Mouse (Mus musculus) adrenal gland, adult 8-10 months (tissue): Measurements from ENCODE around the gene Zfp607b. TPM values are rescaled to one million over a fixed set of nuclear protein-coding genes. Genes with fewer than 3 reads are reported as not detected.

Experiments used
- DNase-seq: peaks from one replicate; pipeline ENCODE4 v3.0.0; 2022
- total RNA-seq, 4 experiments: library from RNA; stranded (reverse); gene quantifications; 2 replicates each; pipeline ENCODE4 v1.2.4; 2022

The Zfp607b gene
- total RNA-seq, 4 experiments from 2014 or later, result 2.0 to 4.9 (median 2.9) TPM

DNA sequence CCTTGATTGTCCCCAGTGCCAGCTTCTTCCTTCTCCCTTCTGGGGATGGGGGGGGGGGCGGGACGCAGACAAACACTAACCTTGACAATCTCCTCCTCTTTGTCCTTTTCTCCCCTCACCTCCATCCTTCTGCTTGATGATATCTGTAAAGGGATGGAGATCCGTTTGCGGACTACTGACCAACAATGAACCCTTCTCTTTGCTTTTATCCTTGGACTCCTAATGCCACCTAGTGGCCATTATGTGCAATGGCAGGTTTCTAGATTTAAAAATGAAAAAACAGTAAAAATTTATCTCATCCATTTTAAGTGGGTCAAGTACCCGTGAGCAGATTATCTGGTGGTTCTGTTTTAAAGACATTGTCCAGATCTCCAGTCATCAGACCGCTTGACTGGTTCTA is 3.5 kb upstream of the Zfp607b start:
- DNase-seq, result no peak

DNA sequence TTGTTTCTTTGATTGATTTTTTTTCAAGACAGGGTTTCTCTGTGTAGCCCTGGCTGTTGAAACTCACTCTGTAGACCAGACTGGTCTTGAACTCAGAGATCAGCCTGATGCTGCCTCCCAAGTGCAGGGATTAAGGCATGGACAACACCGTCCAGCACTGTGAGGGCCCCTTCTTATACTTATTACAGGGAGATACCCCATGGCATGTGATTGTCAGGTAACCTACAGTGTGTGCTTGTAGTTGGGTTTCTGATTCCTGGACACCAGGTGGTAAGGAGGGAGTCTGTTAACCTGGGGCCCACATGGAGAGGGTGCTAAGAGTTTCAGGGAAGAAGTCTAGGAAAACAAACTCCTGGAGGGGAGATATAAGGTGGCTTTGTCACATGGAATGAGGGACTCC is 2.1 kb upstream of the Zfp607b start:
- DNase-seq, result no peak

DNA sequence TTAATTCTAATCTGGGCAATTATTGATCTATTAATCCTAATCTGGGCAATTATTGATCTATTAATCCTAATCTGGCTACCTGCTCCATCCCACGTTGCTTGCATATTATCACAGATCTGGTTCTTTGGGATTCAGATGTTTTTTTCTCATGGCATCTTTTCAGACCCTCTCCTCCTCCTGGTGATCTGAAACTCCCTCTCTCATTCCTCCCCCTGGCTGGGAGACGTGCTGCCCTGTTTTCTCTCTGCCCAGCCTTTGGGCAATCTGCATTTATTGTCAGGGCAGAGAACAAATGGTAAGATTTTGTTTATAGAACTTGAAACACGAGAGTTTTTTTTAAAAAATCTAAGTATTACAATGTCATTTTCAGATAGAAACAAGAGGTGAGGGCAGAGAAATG is 1.3 kb upstream of the Zfp607b start:
- no peak for DNase-seq

DNA sequence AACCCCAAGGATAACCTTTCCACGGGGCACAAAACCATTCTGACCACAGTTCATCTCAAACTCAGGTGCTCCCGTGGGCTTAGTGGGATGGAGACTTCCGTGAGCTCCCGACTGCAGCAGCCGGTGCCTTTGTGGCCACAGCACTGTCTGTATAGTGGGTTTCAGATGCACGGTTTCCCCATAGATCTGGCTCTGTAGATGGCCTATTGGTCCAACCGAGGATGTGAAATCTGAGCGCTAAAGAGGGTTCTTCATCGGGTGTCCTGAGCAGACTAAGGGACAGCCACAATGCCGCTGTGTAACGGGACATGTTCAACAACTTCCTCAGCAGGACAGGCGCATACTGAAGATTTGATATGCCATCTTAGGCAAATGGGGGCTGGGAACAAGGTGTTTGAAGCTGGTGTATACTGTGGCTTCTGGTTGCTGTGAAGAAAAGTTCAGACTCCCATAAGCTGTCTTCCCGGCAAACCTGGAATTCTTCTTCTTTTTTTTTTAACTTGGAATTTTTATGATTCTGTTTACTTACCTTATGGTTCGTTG is 823 bp upstream of the Zfp607b start:
- DNase-seq, result no peak

DNA sequence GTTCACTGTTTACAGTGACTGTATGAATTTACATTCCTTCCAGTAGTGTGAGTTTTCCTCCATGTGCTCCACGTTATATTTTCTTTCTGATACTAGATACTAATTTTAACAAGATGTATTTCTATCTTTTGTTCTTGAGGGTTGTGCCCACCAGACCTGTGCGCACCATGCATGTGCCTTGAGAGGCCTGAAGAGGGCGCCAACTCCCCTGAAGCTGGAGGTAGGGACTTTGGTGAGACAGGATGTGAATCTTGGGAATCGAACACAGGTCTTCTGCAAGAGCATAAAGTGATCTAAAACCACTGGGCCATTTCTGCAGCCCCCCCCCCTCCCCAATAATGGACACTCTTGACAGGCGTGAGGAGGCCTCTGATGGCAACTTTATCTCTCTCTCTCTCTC is 1.9 kb downstream of the Zfp607b start:
- DNase-seq, result no peak

DNA sequence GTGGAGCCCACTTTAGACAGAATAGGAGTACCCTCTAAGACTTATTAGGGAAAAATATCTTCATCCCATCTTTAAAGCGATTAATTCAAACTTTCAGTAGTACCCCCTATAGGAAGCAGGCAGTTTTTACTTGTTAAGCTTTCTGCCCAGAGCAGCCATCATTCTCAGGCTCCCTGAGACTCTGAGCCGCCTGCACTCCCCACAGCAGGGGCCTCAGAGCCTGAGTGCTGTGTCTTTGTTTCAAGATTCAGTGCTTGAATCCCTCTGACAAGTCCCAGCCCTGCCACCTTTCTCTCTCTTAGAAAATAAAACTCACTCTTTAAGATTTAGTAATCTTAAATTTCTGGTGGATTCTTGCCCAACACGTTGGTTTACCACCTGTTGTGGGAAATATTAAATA is 7.6 kb downstream of the Zfp607b start:
- no peak for DNase-seq

DNA sequence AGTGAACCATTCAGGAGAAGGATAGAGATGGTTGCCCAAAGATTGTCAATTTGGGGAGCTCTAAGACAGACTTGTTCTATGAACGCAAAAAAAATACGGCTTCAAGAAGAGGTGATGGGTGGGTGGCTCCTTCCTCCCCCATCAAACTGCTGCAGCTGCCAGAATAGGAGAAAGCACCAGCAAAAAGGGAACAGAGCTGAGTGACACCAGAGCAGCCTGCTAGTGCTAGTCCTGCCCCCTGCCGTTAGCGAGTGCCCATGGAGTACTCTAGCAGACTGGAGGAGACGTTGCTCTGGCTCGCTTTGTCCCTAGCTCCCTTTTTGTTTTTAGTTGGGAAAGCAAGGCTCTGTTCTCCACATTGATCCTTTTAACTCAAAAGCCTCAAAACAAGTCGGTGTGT is 21.3 kb downstream of the Zfp607b start:
- DNase-seq, result no peak

DNA sequence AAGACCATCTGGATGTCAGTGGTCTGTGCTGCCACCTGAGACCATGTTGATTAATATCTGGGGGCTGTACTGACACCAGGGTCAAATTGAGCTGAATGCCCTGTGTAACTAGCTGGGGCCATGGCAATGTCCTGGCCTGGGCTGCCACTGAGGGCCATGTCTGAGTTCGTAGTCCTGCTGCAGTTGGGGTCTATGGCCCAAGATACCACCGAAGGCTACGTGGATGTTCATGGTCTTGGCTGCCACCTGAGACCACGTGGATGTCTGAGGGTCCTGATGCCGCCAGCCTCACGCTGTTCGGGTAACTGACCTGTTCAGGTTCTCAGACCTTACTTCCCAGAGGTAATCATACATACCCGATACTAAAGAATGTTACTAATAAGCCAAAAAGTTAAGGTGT is 32.8 kb downstream of the Zfp607b start:
- no peak for DNase-seq

DNA sequence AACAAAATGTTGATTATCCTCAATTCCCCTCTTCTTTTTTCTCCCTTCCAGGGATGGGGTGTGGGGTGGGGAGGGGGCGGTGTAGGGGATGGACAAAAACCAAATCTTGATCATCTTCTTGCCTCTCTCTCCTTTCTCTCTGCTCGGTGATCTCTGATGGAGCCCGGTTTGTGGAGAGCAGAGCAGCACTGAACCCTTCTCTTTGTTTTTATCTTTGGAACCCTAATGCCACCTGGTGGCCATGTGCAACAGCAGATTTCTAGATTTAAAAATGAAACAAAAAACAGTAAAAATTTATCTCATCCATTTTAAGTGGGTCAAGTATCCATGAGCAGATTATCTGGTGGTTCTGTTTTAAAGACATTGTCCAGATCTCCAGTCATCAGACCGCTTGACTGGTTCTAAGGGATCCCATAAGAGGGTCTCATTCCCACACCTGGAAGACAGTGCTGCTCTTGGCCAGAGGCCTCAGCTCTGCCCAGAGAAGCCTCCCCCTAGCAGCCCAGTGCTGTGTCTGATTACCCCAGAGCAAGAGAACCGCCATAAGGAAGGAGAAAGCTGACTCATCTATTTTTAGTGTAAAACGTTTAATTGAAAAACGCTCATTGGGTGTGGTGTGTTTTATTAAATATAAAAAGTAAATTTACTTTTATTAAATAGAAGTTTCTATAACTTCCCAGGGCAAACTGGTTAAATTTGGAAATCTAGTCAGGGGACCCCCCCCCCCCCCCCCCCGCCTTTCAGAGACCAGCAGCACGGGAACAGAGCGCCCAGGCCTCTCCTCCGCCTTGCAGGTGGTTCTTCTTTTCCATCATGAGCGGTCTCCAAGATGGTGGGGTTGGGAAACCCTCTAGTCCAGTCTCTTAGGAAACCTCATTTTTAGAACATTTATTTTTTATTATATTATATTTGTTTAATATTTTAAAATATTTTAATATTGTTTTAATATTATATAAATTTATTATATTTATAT is 36.7 kb downstream of the Zfp607b start:
- DNase-seq, result peak; percentile 6

DNA sequence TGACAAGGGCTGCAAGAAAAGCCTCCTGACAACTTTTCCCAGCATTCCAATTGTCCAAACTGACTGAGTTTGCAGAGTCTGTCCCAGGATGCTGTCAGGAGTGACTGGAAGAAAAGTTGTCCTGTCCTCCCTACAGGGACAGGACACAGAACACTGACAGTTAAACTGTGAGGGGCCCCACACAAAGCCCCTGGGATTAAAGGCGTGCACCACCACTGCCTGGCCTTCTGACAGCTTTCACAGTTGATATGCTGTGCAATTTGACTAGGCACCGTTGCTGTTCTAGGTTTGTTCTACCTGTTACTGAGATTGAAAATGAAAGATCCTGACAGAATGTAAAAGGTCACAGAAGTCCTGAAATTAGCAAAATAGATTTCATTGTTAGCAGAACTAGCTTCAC is 38.3 kb downstream of the Zfp607b start:
- no peak for DNase-seq

DNA sequence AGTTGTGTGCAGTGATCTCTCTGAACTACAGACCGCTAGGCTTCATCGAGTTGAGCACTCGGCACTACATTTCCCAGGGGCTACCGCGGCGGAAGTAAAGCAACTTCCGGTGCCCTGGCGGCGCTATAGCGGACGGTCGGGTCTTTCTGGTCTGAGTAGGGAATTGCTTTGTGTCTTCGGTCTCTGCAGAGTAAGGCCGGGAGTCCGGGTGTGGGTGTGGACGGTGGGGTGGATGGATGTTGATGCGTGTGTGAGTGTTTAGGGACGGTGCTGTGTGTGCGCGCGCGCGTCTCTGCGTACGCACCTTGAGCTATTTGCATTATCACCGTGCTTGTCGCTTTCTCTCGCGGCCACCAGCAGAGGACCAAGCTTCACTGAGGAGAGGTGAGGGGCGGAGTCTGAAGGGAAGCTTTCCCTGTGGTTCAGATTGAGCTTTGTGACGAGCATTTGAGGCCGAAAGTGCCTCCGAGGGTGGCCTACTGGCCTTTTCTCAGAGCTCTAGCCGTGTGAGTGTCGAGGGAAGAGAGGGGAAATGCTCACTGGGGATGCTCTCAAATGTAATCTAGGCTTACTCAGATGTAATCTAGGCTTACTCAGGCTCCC is 42.2 kb downstream of the Zfp607b start, which contains the start of gene Zfp60:
Zfp60 (plus strand) TSS at position 109 of the 603 bp plus-strand sequence.
- DNase-seq, result peak; percentile 78

DNA sequence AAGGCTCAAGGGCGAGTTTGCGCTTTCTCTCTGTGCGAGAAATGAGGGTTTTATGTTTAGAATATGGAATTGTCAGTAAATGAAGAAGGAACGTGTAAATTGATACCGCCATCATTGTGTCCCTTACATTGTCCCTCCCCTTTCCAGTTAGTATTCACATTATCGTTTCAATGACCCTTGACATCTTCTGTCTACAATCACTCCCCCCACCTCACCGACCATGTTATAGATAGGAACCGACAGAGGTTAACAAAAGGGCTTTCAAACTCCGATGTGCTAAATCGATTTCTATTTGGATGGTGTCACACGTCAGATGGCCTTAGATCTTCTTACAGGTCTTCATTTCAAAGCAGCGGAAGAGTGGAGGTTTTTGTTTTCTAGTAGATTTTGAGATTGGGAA is 42.8 kb downstream of the Zfp607b start:
- no peak for DNase-seq

DNA sequence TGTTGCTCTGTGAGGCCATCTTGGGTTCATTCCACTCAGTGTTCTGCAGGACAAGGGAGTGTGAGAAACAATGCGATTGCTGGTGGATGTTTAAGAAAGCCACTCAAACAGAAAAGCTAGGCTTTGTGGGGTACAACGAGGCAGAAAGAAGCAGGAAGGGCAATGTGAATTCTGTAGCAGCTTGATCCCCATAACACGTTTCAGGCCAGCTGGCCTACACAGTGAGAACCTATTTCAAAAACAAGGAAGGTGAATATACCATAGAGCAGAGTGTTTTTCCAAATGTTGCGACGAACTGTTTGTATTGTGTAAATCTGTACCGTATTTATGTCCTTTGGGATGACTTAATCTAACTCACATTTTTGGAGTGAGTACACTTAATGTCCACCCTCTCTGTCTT is 43.4 kb downstream of the Zfp607b start:
- no peak for DNase-seq

DNA sequence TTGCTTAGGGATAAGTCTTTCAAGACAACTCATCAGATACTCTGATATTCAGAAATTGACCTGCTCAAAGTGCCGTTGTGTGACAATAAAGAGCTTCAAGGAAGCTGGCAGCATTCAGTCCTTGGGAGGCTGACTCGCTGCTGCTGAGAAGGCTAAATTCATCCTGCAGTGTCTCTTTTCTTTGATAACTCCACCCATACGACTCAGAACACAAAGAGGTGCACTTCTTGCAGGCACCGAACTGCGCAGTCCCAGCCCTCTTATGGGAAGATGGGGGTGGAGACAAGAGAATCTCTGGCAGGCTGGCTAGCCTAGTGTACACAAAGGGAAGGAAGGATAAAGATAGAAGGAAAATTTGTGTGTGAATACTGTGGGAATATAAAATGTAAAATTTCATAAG is 46.3 kb downstream of the Zfp607b start:
- DNase-seq, result no peak

Other genes with a start within 250 kb of the Zfp607b start
- gene Sptbn4, start 241.7 kb upstream of the Zfp607b start, total RNA-seq, result 1 to 10 TPM; 3.0 to 8.0 (median 4.9) TPM
- 10 to 100 TPM; 33.7 to 49.5 (median 44.8) TPM for gene Blvrb, start 241.4 kb upstream of the Zfp607b start, total RNA-seq
- gene Sertad3, start 215.6 kb upstream of the Zfp607b start, total RNA-seq, result 10 to 100 TPM; 12.6 to 19.4 (median 14.8) TPM
- 10 to 100 TPM; 20.2 to 37.1 (median 23.9) TPM for gene Sertad1, start 202.4 kb upstream of the Zfp607b start, total RNA-seq
- 1 to 10 TPM; 2.6 to 4.7 (median 3.3) TPM for gene Prx, start 190.0 kb upstream of the Zfp607b start, total RNA-seq
- gene Hipk4, start 166.1 kb upstream of the Zfp607b start, total RNA-seq, result 1 to 10 TPM in 1 of 4 experiments, under 1 TPM in 3; 0.23 to 1.1 (median 0.61) TPM
- gene Pld3, start 136.1 kb upstream of the Zfp607b start, total RNA-seq, result 100 to 1,000 TPM; 135 to 205 (median 166) TPM
- 10 to 100 TPM; 21.6 to 23.8 (median 22.0) TPM for gene 2310022A10Rik, start 136.1 kb upstream of the Zfp607b start, total RNA-seq
- 100 to 1,000 TPM; 162 to 282 (median 233) TPM for gene Akt2, start 97.8 kb upstream of the Zfp607b start, total RNA-seq
- not detected for gene Ttc9b, start 35.4 kb upstream of the Zfp607b start, total RNA-seq
- 10 to 100 TPM; 28.7 to 36.3 (median 34.4) TPM for gene Map3k10, start 14.7 kb upstream of the Zfp607b start, total RNA-seq
- 10 to 100 TPM; 15.6 to 25.6 (median 19.2) TPM for gene Zfp60, start 42.0 kb downstream of the Zfp607b start, total RNA-seq
- gene Zfp626, start 117.9 kb downstream of the Zfp607b start, total RNA-seq, result 10 to 100 TPM in 1 of 4 experiments, 1 to 10 TPM in 3; 7.4 to 11.0 (median 9.1) TPM
- gene Zfp59, start 149.3 kb downstream of the Zfp607b start, total RNA-seq, result 1 to 10 TPM; 3.5 to 5.8 (median 4.2) TPM
- 1 to 10 TPM; 4.5 to 7.7 (median 5.5) TPM for gene Zfp607a, start 168.2 kb downstream of the Zfp607b start, total RNA-seq
- 10 to 100 TPM; 14.2 to 23.9 (median 16.4) TPM for gene Zfp974, start 240.1 kb downstream of the Zfp607b start, total RNA-seq